Mouse (Mus musculus): ENCODE results near the gene Hist1h3a.

GRCm38 (mm10) chr13:23756790-23757189 is 5.4 kb downstream of the Hist1h3a start, which contains the start of gene Hist1h4b:
- TF ChIP-seq GATA1 (IDR thresholded peaks at IDR 0.05; ENCODE audit: borderline replicate concordance, low read length) (no peak), FLI1 (IDR thresholded peaks at IDR 0.05; ENCODE audit: low read length) (no peak)
